Mouse (Mus musculus) kidney, embryonic 15.5 days (tissue): ENCODE results near the gene Gch1. TPM values are rescaled to one million over a fixed set of nuclear protein-coding genes. Genes with fewer than 3 reads are reported as not detected.
"Not testable (repeated sequence)": the region's sequence is repeated elsewhere in the genome, so short reads cannot be mapped to it uniquely, and the experiment has no call there.

Experiments
- ATAC-seq: fragments of 200-750 bp; cut with Nextera tagmentation; replicated peaks from 2 replicates; pipeline ENCODE4 v1.8.0; 2017; ENCODE audit warnings: moderate TSS enrichment; ENCODE audit not compliant: low FRiP score
- H3K27ac ChIP-seq: fragments of 300-500 bp; sonication (generic); 2 replicates; pipeline ENCODE4 v1.5.1; 2015; ENCODE audit warnings: mild to moderate bottlenecking, inconsistent platforms
- H3K27me3 ChIP-seq: fragments of 300-500 bp; sonication (generic); 2 replicates; pipeline ENCODE4 v1.6.1; 2015; ENCODE audit warnings: inconsistent platforms
- H3K36me3 ChIP-seq: fragments of 300-500 bp; sonication (generic); 2 replicates; pipeline ENCODE4 v1.6.1; 2015; ENCODE audit warnings: inconsistent platforms
- H3K4me1 ChIP-seq: fragments of 300-500 bp; sonication (generic); 2 replicates; pipeline ENCODE4 v1.6.1; 2015; ENCODE audit warnings: inconsistent platforms
- H3K4me2 ChIP-seq: fragments of 300-500 bp; sonication (generic); 2 replicates; pipeline ENCODE4 v1.6.1; 2015; ENCODE audit warnings: moderate library complexity, mild to moderate bottlenecking, inconsistent platforms
- H3K4me3 ChIP-seq: fragments of 300-500 bp; sonication (generic); replicated peaks from 2 replicates; pipeline ENCODE4 v1.5.1; 2015; ENCODE audit warnings: mild to moderate bottlenecking, inconsistent platforms
- H3K9ac ChIP-seq: fragments of 300-500 bp; sonication (generic); 2 replicates; pipeline ENCODE4 v1.6.1; 2015; ENCODE audit warnings: mild to moderate bottlenecking, inconsistent platforms
- H3K9me3 ChIP-seq: fragments of 300-500 bp; sonication (generic); replicated peaks from 2 replicates; pipeline ENCODE4 v1.6.1; 2016; ENCODE audit warnings: inconsistent platforms
- WGBS: fragments of 180-500 bp; shearing (Covaris S2); methylation state at CpG from one replicate; pipeline ENCODE4 v1.1.7; 2015; ENCODE audit warnings: mixed read lengths; 5-methylcytosine and 5-hydroxymethylcytosine counted together
- polyA plus RNA-seq: library from polyadenylated mRNA; unstranded; fragments of >200 nt; fragmentation: Nextera tagmentation; extraction: Ambion mirVana; gene quantifications from 2 replicates; pipeline ENCODE4 v1.2.1, GENCODE M21; 2015

Gch1 gene
- polyA plus RNA-seq, 1 experiment from 2014 or later, result 4.1 TPM

DNA sequence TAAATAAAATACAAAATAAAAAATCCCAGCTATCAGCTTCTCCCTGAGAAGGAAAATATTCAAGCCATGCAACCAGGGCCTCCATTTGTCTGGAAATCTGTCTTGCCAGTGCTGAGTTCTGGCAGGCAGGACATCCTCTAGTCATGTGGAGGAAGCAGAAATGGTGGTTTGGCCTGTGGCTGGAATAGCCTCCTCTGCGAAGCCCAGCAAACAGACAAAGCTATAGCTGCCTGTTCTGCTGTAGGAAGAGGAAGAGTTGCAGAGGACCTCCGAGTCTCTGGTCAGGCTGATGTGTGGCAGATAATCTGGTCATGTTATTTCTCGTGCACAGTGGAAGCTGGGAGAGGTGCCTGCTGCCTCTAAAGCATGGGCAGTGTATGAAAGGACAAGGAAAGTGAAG lies 50.4 kb downstream of the Gch1 start:
- H3K4me1 ChIP-seq, result no peaks in the 10 kb centered on the region
- H3K4me3 ChIP-seq, result no peak overlapping the region
- H3K9ac ChIP-seq, result no peak overlapping the region
- no peak overlapping the region for H3K4me2 ChIP-seq
- H3K9me3 ChIP-seq, result no peaks in the 10 kb centered on the region
- H3K36me3 ChIP-seq, result no peaks in the 10 kb centered on the region
- H3K27ac ChIP-seq, result no peak overlapping the region
- no peak for ATAC-seq
- no peaks in the 10 kb centered on the region for H3K27me3 ChIP-seq
- WGBS, result 78% methylated on average over 3 of the region's 3 CpGs

DNA sequence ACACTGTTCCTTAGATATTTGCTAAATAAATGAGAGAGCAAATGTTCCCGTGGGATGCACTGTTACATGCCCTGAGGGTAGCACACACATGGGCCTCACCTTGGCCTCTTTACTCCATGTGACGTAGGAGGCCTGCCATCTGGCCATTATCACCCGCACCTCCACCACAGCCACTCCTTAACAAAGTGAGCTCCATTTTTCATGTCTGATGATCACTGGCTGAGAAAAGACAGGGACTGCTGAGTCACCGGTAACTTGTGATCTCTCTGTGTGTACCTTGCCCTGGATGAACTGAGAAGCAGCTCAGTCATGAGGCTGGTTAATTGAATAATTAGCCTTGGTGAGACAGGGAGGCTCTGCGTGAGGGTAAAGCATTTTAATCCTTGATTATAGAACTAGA lies 52.6 kb downstream of the Gch1 start:
- 71% methylated on average over 5 of the region's 5 CpGs for WGBS
- no peak overlapping the region for H3K4me3 ChIP-seq
- no peak overlapping the region for H3K4me2 ChIP-seq
- H3K27me3 ChIP-seq, result no peaks in the 10 kb centered on the region
- H3K27ac ChIP-seq, result no peak overlapping the region
- no peaks in the 10 kb centered on the region for H3K36me3 ChIP-seq
- no peak overlapping the region for H3K9ac ChIP-seq
- H3K4me1 ChIP-seq, result no peaks in the 10 kb centered on the region
- no peak for ATAC-seq
- H3K9me3 ChIP-seq, result no peaks in the 10 kb centered on the region

DNA sequence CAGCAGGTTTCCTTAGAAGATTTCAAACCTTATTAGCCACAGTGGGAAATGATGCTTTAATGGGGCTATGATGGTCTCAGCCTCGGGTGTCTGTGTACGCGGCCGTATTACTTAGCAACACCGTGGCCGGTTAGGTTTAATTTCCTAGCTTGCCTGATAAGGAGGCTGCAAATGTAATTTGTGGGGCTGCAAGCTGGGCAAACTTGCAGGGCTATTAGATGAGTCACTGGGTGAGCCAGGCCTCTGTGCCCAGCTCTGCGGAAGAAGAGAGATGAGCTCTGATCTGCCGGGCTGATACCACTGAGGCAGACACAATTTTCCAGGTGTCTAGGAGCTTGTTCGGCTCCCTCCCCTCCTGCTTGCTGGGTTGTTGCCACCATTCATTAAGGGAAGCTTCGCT lies 55.3 kb downstream of the Gch1 start:
- ATAC-seq, result no peak

DNA sequence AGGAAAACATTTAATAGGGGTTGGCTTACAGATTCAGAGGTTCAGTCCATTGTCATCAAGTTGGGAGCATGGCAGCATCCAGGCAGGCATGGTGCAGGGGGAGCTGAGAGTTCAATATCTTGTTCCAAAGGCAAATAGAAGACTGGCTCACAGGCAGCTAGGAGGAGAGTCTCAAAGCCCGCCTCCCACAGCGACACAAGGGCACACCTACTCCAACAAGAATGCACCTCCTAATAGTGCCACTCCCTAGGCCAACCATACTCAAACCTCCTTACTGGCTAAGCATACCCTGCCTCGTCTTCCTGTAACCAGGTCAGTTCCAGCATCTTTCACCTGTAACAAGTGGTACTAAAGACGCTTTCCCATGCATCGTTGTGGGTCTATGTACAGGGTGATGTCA lies 61.2 kb downstream of the Gch1 start:
- no peak overlapping the region for H3K4me2 ChIP-seq
- no peaks in the 10 kb centered on the region for H3K4me1 ChIP-seq
- no peak overlapping the region for H3K27ac ChIP-seq
- WGBS, result 94% methylated on average over 5 of the region's 5 CpGs
- H3K9me3 ChIP-seq, result no peaks in the 10 kb centered on the region
- no peaks in the 10 kb centered on the region for H3K36me3 ChIP-seq
- no peak overlapping the region for H3K4me3 ChIP-seq
- H3K27me3 ChIP-seq, result no peaks in the 10 kb centered on the region
- no peak overlapping the region for H3K9ac ChIP-seq
- ATAC-seq, result no peak

More for the DNA sequence above, 55.3 kb downstream of the Gch1 start:
- no peak overlapping the region for H3K4me3 ChIP-seq
- H3K27ac ChIP-seq, result no peak overlapping the region
- H3K4me1 ChIP-seq, result no peaks in the 10 kb centered on the region
- H3K9me3 ChIP-seq, result no peaks in the 10 kb centered on the region
- no peak overlapping the region for H3K9ac ChIP-seq
- no peaks in the 10 kb centered on the region for H3K27me3 ChIP-seq
- no peak overlapping the region for H3K4me2 ChIP-seq
- no peaks in the 10 kb centered on the region for H3K36me3 ChIP-seq
- WGBS, result 56% methylated on average over 10 of the region's 10 CpGs

DNA sequence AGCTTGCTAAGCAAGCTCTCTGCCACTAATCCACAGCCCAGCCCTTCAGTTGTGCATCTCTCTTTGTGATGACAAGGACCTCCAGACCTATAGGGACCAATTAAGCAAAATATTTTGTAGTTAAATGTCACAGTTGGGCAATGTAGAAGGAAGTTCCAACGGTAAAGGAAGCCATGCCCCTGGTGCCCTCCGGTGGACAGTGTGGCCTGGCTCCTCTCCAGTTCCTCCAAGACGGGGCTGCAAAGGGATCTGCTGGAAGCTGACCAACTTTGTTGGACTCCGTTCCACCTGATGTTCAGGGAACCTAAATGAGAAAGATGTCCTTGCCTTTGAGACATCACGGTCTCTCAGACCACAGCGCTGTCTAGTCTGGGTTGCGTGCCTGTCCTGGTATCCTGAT lies 71.7 kb downstream of the Gch1 start:
- Histone ChIP-seq H3K4me2 (no peak overlapping the region), H3K4me1 (no peaks in the 10 kb centered on the region), H3K36me3 (no peaks in the 10 kb centered on the region), H3K9me3 (no peaks in the 10 kb centered on the region), H3K4me3 (no peak overlapping the region), H3K27me3 (no peaks in the 10 kb centered on the region), H3K27ac (no peak overlapping the region), H3K9ac (no peak overlapping the region)
- 70% methylated on average over 7 of the region's 7 CpGs for WGBS
- ATAC-seq, result no peak

DNA sequence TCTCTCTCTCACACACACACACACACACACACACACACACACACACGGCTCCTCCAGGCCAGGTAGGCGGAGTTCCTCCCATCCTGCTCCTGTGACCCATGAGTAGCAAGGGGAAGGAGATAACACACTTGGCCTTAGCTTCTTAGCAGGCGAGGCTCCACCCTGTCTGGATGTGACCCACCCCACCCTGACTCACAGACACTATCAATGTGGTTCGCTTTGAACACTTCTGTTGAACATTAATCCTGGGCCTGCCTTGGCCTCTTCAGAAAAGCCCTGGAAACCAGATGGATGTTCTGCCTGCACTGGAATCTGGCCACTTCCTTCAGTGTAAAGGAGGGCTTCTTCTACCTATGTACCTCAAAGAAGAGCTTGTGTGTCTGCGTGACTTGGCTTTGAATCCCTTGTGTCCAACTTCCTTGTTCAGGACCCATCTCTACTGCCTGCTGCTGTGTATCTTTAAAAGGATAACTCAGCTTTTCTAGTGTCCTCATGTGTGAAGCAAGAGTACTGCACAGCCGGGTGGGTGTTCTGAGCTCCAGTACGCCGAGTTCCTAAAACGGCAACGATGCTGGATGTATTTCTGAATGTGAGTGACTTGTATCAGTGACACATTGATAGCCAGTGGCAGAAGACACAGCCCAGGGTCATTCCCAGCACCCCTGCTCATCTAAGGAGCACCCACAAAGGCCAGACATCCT lies 73.0 kb downstream of the Gch1 start:
- no peak overlapping the region for H3K4me3 ChIP-seq
- H3K27ac ChIP-seq, result no peak overlapping the region
- H3K4me2 ChIP-seq, result no peak overlapping the region
- H3K27me3 ChIP-seq, result no peaks in the 10 kb centered on the region
- no peak overlapping the region for H3K9ac ChIP-seq
- ATAC-seq, result no peak
- H3K9me3 ChIP-seq, result no peaks in the 10 kb centered on the region
- H3K36me3 ChIP-seq, result no peaks in the 10 kb centered on the region
- 82% methylated on average over 9 of the region's 10 CpGs for WGBS
- no peaks in the 10 kb centered on the region for H3K4me1 ChIP-seq

DNA sequence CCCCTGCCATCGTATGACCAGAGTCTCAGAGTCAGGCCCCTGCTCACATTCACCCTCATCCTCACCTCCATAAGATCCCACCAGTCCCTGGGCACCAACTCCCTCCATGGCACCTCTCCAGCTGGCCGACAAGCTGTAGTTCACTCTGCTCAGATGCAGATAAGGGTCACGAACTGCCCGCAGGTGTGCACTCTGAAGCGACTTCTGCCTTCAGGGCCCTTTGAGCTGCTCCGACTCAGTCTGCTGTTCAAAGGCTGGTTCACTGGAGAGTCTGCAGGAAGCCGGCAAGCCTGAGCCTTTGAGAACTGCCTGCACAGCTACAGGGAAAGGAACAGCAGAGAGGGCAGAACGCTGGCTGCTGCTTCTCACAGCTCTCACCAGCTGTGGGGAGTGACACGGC lies 74.1 kb downstream of the Gch1 start:
- H3K4me3 ChIP-seq, result no peak overlapping the region
- H3K4me1 ChIP-seq, result no peaks in the 10 kb centered on the region
- H3K9me3 ChIP-seq, result no peaks in the 10 kb centered on the region
- 65% methylated on average over 9 of the region's 9 CpGs for WGBS
- no peak overlapping the region for H3K27ac ChIP-seq
- no peaks in the 10 kb centered on the region for H3K36me3 ChIP-seq
- no peak overlapping the region for H3K9ac ChIP-seq
- ATAC-seq, result no peak
- no peak overlapping the region for H3K4me2 ChIP-seq
- H3K27me3 ChIP-seq, result no peaks in the 10 kb centered on the region

DNA sequence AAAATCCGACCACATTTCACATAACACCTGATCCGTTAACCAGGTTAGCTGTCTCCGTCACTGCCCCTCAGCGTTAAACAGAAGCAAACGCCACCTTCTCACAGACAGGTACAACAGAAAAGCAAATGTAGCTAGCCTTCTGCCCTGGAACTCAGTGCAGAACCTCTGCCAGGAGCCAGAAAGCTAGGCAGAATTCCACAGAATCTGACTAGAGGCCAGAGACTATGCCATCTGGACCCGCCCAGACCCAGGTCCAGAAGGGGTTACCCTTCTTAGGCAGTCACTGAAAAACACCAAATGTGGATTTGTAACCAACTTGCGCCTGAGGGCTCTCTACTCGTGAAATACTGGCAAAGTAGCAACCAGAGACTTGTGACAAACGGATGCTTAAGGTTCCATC lies 77.9 kb downstream of the Gch1 start:
- H3K36me3 ChIP-seq, result no peaks in the 10 kb centered on the region
- no peak overlapping the region for H3K4me3 ChIP-seq
- no peaks in the 10 kb centered on the region for H3K9me3 ChIP-seq
- WGBS, result 50% methylated on average over 9 of the region's 9 CpGs
- H3K4me2 ChIP-seq, result no peak overlapping the region
- no peak overlapping the region for H3K27ac ChIP-seq
- no peaks in the 10 kb centered on the region for H3K4me1 ChIP-seq
- ATAC-seq, result no peak
- H3K27me3 ChIP-seq, result no peaks in the 10 kb centered on the region
- H3K9ac ChIP-seq, result no peak overlapping the region

DNA sequence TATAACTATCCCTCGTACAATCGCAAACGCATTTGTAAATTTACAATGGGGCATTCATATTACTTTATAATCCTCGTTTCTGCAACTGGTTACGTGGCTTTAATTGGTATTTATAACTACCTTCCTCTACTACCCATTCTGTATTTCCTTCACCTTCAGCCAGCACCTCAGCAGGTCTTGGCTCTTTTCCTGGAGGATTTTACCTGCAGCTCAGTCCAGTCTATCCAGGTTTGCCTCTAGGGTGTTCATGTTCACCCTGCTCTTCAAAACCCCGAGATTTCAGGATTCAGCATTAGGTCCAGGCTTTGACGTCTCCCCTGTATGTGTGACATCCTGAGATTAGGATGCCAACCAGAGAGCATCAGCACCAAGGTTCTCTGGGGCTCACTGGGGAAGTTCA lies 78.8 kb downstream of the Gch1 start:
- not testable (repeated sequence) for ATAC-seq, H3K9me3 ChIP-seq, H3K4me1 ChIP-seq, H3K27me3 ChIP-seq, H3K27ac ChIP-seq, H3K4me2 ChIP-seq, H3K9ac ChIP-seq, H3K4me3 ChIP-seq, H3K36me3 ChIP-seq
- 87% methylated on average over 7 of the region's 7 CpGs for WGBS

DNA sequence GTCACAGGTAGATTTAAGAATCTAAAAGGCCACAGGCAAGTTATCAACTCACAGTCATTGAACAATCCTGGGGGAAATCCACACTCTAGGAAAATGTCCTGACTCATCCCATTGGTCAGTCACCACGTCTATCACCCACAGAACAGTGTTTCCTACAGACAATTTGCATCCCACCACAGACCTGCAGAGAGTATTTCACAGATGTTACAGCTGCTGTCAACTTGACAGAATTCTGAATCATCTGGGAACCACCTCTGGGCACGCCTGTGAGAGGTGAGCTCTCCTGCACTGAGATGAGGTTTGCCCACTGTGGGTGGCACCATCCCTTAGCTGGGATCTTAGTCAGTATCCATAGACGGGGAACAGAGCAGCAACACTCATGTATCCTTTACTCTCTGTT lies 81.8 kb downstream of the Gch1 start:
- Histone ChIP-seq H3K27me3 (no peaks in the 10 kb centered on the region), H3K9ac (no peak overlapping the region), H3K4me1 (peaks cover 5% of the 10 kb centered on the region; the same call in 1 of the 2 replicates), H3K9me3 (no peaks in the 10 kb centered on the region), H3K27ac (no peak overlapping the region), H3K4me2 (no peak overlapping the region), H3K36me3 (no peaks in the 10 kb centered on the region), H3K4me3 (no peak overlapping the region)
- ATAC-seq, result no peak
- 87% methylated on average over 3 of the region's 3 CpGs for WGBS

DNA sequence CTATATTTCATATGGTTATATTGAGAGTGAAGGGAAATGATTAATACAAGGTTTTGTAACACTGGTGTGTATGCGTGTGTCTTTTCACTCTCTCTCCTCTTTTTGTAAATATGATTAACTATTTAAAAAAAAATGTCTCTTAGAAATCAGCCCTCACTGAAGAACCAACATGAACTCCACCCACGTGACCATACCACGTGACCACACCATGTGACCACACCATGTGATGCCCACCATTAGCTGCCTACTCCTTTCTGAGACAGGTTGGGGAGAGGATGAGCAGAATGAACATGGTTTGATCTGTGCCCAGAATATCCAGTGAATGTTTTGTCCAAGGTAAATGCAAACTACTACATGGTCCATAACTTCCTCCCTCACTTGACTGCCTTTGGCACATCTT lies 83.5 kb downstream of the Gch1 start:
- ATAC-seq, result no peak
- 94% methylated on average over 3 of the region's 3 CpGs for WGBS

DNA sequence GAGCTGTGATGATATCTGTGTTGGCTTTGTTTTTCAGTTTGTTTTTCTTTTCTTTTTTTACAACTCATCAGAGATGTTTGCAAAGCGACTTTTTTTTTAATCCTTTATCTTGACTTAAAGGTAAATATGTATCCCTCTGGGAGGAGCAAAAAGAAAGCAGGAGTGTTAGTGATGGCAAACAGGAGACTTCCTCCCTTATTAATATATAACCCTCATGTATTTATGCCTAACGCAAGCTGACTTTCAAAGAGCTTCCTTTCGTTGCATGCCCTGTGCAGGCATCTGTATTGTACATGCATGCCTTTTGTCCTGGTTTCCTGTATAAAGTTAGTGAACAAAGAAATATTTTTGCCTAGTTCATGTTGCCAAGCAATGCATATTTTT lies 84.0 kb downstream of the Gch1 start:
- H3K9ac ChIP-seq, result no peak overlapping the region
- ATAC-seq, result no peak
- 64% methylated on average over 3 of the region's 3 CpGs for WGBS
- H3K36me3 ChIP-seq, result no peaks in the 10 kb centered on the region
- H3K4me1 ChIP-seq, result peaks cover 5% of the 10 kb centered on the region; the same call in 1 of the 2 replicates
- no peak overlapping the region for H3K4me3 ChIP-seq
- no peaks in the 10 kb centered on the region for H3K27me3 ChIP-seq
- no peak overlapping the region for H3K4me2 ChIP-seq
- no peaks in the 10 kb centered on the region for H3K9me3 ChIP-seq
- no peak overlapping the region for H3K27ac ChIP-seq

More for the DNA sequence above, 83.5 kb downstream of the Gch1 start:
- Histone ChIP-seq H3K9ac (no peak overlapping the region), H3K4me1 (peaks cover 5% of the 10 kb centered on the region; the same call in 1 of the 2 replicates), H3K4me3 (no peak overlapping the region), H3K27ac (no peak overlapping the region), H3K27me3 (no peaks in the 10 kb centered on the region), H3K4me2 (no peak overlapping the region), H3K9me3 (no peaks in the 10 kb centered on the region), H3K36me3 (no peaks in the 10 kb centered on the region)
